Mouse (Mus musculus) skeletal muscle tissue, postnatal 0 days (tissue): ENCODE data around the gene Fam160b1. TPM values are rescaled to one million over a fixed set of nuclear protein-coding genes. Genes with fewer than 3 reads are reported as not detected.

Source experiments
- polyA plus RNA-seq: library from polyadenylated mRNA; unstranded; fragments of >200 nt; fragmentation: Nextera tagmentation; extraction: Ambion mirVana; gene quantifications from 2 replicates; pipeline ENCODE4 v1.2.1, GENCODE M21; 2015

Fam160b1 gene
- 7.0 and 7.3 TPM in 2 replicates for polyA plus RNA-seq

GRCm38 (mm10) chr19:57360341-57361130 lies at the start of gene Fam160b1:
Gene Fam160b1, plus strand, starts transcription at chr19:57360680.

GRCm38 (mm10) chr19:57314346-57315012 lies 46.0 kb upstream of the Fam160b1 start, which contains the start of gene Ablim1:
Gene Ablim1, minus strand, starts transcription at chr19:57314919.

Other genes with a start within 250 kb of the Fam160b1 start
- 25.6 and 30.3 TPM in 2 replicates for gene Ablim1, start 45.8 kb upstream of the Fam160b1 start, polyA plus RNA-seq
- gene Trub1, start 92.2 kb downstream of the Fam160b1 start, polyA plus RNA-seq, result 12.9 and 15.1 TPM in 2 replicates